Mouse (Mus musculus): ENCODE results near the gene Klf5. TPM values are rescaled to one million over a fixed set of nuclear protein-coding genes. Genes with fewer than 3 reads are reported as not detected.

The Klf5 gene
- total RNA-seq (2017), result 1.8 and 2.9 TPM in 2 replicates

DNA sequence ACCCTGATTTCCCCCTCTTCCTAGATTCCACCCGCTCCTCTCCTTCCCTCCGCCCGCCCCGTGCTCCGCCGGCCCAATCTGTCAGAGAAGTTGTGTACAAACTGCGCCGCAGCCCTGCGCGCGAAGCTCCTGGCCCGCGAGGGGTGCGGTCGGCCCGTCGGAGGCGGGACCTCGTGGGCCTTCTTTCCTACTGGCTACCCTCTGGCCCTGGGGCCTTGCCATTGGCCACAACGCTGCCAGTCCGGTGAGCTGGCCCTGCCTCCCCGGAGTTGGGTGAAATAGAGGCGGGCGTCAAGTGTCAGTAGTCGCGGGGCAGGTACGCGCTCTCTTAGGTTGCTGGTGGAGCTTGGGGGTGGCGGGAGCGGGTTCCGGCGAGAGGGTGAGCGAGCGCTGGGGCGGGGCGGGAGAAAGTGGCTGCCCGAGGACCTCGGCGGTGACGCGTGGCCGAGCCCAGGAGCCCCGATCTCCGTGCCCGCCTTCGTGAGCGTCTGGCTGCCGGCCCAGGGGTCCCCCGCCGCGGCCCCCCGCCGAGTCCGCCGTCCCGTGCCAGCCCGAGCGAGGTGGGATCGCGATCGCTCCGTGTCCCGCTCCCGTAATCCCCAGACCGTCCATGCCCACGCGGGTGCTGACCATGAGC is at the start of gene Klf5:
Gene Klf5 (plus strand): TSS at position 307 of the 637 bp plus-strand sequence.
- peak; percentile 99 to 100 for ATAC-seq (replicated peaks in 1 of 2; ENCODE audit: insufficient read depth in 1 of 2, low FRiP score in 2 of 2, low TSS enrichment in 1 of 2, low read depth in 1 of 2, poor library complexity in 2 of 2, severe bottlenecking in 2 of 2)

DNA sequence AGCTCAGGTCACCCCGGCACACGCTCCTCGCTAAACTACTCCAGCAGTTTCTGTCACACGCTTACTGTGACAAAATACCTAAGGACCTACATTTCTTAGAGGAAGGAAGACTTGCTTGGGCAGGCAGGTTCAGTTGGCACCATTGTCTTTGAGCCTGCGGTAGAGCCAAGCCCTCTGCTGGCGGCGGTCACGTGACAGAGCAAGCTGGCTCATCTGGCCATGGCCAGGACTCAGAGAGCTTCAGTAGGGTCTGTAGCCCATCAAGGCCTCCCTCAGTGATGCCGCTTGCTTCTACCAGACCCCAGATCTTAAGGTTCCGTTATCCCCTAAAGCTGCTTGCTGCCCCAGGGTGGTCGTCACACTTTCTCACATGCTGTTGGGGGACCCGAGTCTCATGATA is 36.5 kb upstream of the Klf5 start:
- no peak for ATAC-seq (replicated peaks in 1 of 2; ENCODE audit: insufficient read depth in 1 of 2, low FRiP score in 2 of 2, low TSS enrichment in 1 of 2, low read depth in 1 of 2, poor library complexity in 2 of 2, severe bottlenecking in 2 of 2)

- peak in 1 of 2 experiments; percentile 19; a peak in 1 of 4 replicates for ATAC-seq (replicated peaks in 1 of 2; ENCODE audit: insufficient read depth in 1 of 2, low FRiP score in 2 of 2, low TSS enrichment in 1 of 2, low read depth in 1 of 2, poor library complexity in 2 of 2, severe bottlenecking in 2 of 2)
Observed at GRCm38 (mm10) chr14:99263816-99264215, 34.7 kb upstream of the Klf5 start.

- peak; percentile 94 to 95 for ATAC-seq (replicated peaks in 1 of 2; ENCODE audit: insufficient read depth in 1 of 2, low FRiP score in 2 of 2, low TSS enrichment in 1 of 2, low read depth in 1 of 2, poor library complexity in 2 of 2, severe bottlenecking in 2 of 2)
Observed at GRCm38 (mm10) chr14:99265791-99266190, 32.7 kb upstream of the Klf5 start.

GRCm38 (mm10) chr14:99266749-99267148 is 31.7 kb upstream of the Klf5 start:
- no peak for ATAC-seq (replicated peaks in 1 of 2; ENCODE audit: insufficient read depth in 1 of 2, low FRiP score in 2 of 2, low TSS enrichment in 1 of 2, low read depth in 1 of 2, poor library complexity in 2 of 2, severe bottlenecking in 2 of 2)

GRCm38 (mm10) chr14:99274056-99274455 is 24.4 kb upstream of the Klf5 start:
- ATAC-seq (replicated peaks in 1 of 2; ENCODE audit: insufficient read depth in 1 of 2, low FRiP score in 2 of 2, low TSS enrichment in 1 of 2, low read depth in 1 of 2, poor library complexity in 2 of 2, severe bottlenecking in 2 of 2), result no peak

- ATAC-seq (replicated peaks in 1 of 2; ENCODE audit: insufficient read depth in 1 of 2, low FRiP score in 2 of 2, low TSS enrichment in 1 of 2, low read depth in 1 of 2, poor library complexity in 2 of 2, severe bottlenecking in 2 of 2), result 0 out of 4 replicates have a peak, but pooled peaks of 1 of the 2 experiments have one; percentile 26
Observed at GRCm38 (mm10) chr14:99275827-99276226, 22.7 kb upstream of the Klf5 start.

DNA sequence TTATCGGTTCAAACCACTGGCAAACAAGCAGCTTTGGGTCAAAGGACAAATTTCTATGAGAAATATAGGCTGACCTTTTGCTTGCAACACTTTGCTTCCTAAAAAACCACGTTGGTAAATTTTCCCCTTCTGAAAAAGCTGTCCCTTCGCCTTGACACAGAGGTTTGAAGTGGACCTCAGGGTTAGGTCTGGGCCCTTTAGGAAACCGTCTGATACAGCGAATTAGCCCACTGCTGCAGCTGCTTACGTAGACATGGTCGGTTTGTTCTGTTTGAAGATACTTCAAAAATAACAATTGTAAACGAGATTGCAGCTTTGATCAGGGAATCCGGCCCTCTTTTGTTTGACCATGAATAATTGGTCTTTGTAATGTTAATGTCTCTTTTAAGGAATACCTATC is 20.2 kb upstream of the Klf5 start:
- ATAC-seq (replicated peaks in 1 of 2; ENCODE audit: insufficient read depth in 1 of 2, low FRiP score in 2 of 2, low TSS enrichment in 1 of 2, low read depth in 1 of 2, poor library complexity in 2 of 2, severe bottlenecking in 2 of 2), result no peak

DNA sequence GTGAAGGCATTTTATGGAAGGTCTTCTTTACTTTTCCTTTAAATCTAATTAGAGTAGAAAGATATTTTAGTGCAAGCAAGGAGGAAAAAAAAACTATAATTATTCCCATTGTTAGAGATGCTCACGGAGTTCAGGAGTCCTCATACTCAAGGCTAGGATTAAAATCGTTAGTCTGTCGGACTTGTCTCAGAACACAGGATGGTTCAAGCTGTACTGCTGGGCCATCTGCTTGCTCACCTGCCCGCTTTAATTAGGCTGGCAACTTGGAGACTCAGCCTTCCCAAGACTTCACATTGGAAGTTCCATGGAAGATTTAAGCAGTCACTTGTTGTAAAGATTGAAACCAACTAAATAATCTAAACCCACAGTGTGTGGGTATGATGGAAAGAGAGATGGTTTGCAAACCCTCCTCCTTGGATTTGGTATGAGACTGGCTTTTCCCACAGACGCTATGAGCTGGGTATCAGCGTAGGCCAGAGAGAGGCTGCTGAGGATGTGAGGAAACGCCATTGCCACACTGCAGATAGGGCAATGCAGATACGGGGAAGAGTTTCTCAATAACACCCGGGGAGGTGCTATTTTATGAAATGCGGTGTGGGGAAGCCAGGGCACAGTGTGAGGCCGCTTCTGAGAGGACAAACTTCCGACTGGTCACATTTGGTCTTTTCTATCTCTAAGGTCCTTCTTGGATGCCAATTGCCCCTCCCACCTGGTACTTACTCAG is 19.6 kb upstream of the Klf5 start:
- peak in 1 of 2 experiments; percentile 81; a peak in 2 of 4 replicates for ATAC-seq (replicated peaks in 1 of 2; ENCODE audit: insufficient read depth in 1 of 2, low FRiP score in 2 of 2, low TSS enrichment in 1 of 2, low read depth in 1 of 2, poor library complexity in 2 of 2, severe bottlenecking in 2 of 2)

- ATAC-seq (replicated peaks in 1 of 2; ENCODE audit: insufficient read depth in 1 of 2, low FRiP score in 2 of 2, low TSS enrichment in 1 of 2, low read depth in 1 of 2, poor library complexity in 2 of 2, severe bottlenecking in 2 of 2), result no peak
Observed at GRCm38 (mm10) chr14:99280399-99280798, 18.1 kb upstream of the Klf5 start.

DNA sequence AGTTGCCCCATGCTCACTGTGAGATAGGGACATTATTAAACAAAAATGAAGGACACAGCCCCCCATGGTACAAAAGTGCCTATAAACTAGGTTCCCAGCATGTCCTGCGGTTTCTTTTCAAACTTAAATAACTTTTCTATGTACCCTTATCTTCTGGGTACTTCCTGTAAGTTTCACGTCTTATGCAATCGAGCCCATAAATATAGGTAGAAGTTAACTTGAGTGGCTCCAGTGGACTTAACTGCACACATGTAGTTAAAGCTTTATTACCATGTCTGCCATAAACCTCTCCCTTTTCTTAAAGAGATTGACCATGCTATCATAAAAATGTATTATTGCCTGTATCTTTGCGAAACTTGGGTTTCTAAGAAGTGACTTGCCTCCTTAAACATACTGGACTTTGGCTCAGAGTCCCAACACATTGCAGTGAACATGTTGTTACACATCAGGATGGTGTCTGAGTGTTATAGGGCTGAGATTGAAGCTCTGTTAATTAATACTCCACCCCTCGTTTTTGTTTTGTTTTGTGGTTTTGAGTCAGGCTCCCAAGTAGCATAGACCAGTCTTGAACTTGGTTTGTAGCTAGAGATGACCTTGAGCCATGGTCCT is 17.6 kb upstream of the Klf5 start:
- ATAC-seq (replicated peaks in 1 of 2; ENCODE audit: insufficient read depth in 1 of 2, low FRiP score in 2 of 2, low TSS enrichment in 1 of 2, low read depth in 1 of 2, poor library complexity in 2 of 2, severe bottlenecking in 2 of 2), result no peak

DNA sequence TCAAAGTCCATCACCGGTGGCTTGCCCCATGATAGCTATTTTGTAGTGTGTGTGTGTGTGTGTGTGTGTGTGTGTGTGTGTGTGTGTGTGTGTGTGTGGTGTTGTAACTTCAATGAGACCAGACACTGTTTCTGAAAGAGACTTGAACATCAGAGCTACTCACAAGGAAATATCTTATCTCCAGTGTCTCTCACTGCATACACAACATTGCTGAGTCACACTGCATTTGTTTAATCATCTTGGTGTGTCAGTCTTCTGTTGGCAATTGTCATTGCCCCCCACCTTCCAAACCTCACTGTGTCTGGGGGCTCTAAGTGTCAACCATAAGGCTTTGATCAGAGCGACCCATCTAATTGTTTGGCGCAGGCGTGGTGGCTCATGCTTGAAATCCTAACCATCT is 13.0 kb upstream of the Klf5 start:
- no peak for ATAC-seq (replicated peaks in 1 of 2; ENCODE audit: insufficient read depth in 1 of 2, low FRiP score in 2 of 2, low TSS enrichment in 1 of 2, low read depth in 1 of 2, poor library complexity in 2 of 2, severe bottlenecking in 2 of 2)

- ATAC-seq (replicated peaks in 1 of 2; ENCODE audit: insufficient read depth in 1 of 2, low FRiP score in 2 of 2, low TSS enrichment in 1 of 2, low read depth in 1 of 2, poor library complexity in 2 of 2, severe bottlenecking in 2 of 2), result no peak
Observed at GRCm38 (mm10) chr14:99292176-99292575, 6.3 kb upstream of the Klf5 start.

- ATAC-seq (replicated peaks in 1 of 2; ENCODE audit: insufficient read depth in 1 of 2, low FRiP score in 2 of 2, low TSS enrichment in 1 of 2, low read depth in 1 of 2, poor library complexity in 2 of 2, severe bottlenecking in 2 of 2), result no peak
Observed at GRCm38 (mm10) chr14:99294424-99294823, 4.1 kb upstream of the Klf5 start.

GRCm38 (mm10) chr14:99295606-99296341 is 2.7 kb upstream of the Klf5 start:
- ATAC-seq (replicated peaks in 1 of 2; ENCODE audit: insufficient read depth in 1 of 2, low FRiP score in 2 of 2, low TSS enrichment in 1 of 2, low read depth in 1 of 2, poor library complexity in 2 of 2, severe bottlenecking in 2 of 2), result no peak

DNA sequence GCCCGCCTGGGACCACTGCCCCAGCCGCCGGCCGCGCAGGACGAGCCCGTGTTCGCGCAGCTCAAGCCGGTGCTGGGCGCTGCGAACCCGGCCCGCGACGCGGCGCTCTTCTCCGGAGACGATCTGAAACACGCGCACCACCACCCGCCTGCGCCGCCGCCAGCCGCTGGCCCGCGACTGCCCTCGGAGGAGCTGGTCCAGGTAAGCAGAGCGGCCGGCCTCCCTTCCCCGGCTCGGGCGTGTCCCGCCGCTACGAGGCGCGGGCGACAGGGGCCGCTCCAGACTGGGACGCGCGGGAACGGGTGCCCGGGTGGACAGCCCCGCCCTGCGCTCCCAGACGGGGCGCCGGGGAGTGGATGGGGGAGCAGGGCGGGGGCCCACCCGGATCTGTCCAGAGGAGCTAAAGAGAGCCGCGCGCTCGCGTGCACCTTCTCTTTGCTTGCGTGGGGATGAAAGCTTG is 561 bp downstream of the Klf5 start:
- peak in 1 of 2 experiments; percentile 12; a peak in 2 of 4 replicates for ATAC-seq (replicated peaks in 1 of 2; ENCODE audit: insufficient read depth in 1 of 2, low FRiP score in 2 of 2, low TSS enrichment in 1 of 2, low read depth in 1 of 2, poor library complexity in 2 of 2, severe bottlenecking in 2 of 2)

GRCm38 (mm10) chr14:99299701-99300191 is 1.3 kb downstream of the Klf5 start:
- ATAC-seq (replicated peaks in 1 of 2; ENCODE audit: insufficient read depth in 1 of 2, low FRiP score in 2 of 2, low TSS enrichment in 1 of 2, low read depth in 1 of 2, poor library complexity in 2 of 2, severe bottlenecking in 2 of 2), result no peak
